Mouse (Mus musculus) splenic B cell, adult 2 months (primary cell): ENCODE results near the gene Ubxn11.

Source experiments
- DNase-seq: peaks from one replicate; pipeline ENCODE4 v3.0.0-alpha.2; 2011; ENCODE audit warnings: low read depth, low spot score
- H3K27me3 ChIP-seq: 2 replicates; pipeline ENCODE4 v1.6.1; 2012; ENCODE audit warnings: mild to moderate bottlenecking, low read length, moderate library complexity, mixed read lengths; ENCODE audit not compliant: control insufficient read depth, poor library complexity, insufficient read depth, severe bottlenecking
- H3K36me3 ChIP-seq: 2 replicates; pipeline ENCODE4 v1.6.1; 2012; ENCODE audit warnings: mild to moderate bottlenecking, low read length, moderate library complexity, mixed read lengths; ENCODE audit not compliant: control insufficient read depth, poor library complexity, insufficient read depth, severe bottlenecking

The Ubxn11 gene

DNA sequence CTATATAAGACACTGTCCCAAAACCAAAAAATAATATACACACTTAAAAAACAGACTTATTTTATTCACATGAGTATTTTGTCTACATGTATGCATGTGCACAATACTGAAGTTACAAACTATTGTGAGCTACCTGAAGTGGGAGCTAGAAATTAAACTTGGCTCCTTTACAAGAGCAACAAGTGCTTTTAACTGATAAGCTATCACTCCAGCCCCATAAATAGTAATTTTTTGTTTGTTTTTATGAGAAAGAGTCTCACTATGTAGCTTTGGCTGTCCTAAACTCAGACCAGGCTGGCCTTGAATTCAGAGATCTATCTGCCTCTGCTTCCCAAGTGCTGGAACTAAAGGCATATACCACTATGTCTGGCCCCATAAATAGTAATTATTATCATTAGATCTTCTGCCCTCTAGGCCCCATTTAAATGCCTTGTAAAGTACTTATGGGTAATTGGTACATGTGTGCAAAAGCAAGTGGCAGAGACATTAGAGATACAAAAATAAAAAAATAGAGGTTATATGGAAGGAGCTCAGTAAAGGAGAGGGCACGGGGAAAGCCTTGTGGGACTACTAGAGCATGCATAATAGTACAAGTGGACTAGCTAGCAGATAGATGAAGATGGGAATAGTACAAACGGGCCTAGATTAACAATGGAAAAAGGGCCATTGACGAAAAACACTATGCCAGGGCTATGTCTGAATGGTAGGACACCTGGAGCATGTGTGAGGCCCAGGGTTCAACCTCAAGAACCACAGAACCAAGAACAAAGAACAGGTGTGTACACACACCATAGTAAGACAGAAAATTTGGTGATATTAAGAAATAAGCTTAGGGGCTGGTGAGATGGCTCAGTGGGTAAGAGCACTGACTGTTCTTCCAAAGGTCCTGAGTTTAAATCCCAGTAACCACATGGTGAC, 63.4 kb downstream of the Ubxn11 start:
- DNase-seq: peak; percentile 28
- Histone ChIP-seq H3K27me3 (no peaks in the 10 kb centered on the region), H3K36me3 (peaks cover 3% of the 10 kb centered on the region; the same call in 1 of the 2 replicates)

DNA sequence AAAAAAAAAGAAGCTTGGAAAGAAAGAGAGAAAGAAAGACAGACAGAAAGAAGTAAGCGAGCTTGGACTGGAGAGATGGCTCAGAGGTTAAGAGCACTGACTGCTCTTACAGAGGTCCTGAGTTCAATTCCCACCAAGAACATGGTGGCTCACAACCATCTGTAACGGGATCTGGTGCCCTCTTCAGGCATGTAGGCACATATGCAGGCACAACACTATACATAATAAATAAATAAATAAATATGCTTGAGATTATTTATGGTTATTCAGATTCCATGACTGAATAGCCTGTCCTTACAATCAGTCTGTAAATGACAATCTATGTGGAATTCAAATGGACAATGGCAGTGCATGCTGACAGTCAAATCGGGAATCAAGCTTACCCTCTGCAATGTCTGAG, 64.5 kb downstream of the Ubxn11 start:
- H3K27me3 ChIP-seq: no peaks in the 10 kb centered on the region
- peaks cover 3% of the 10 kb centered on the region; the same call in 1 of the 2 replicates for H3K36me3 ChIP-seq
- peak; percentile 57 for DNase-seq

- H3K27me3 ChIP-seq: no peaks in the 10 kb centered on the region
- DNase-seq: no peak
- peaks cover 2% of the 10 kb centered on the region; the same call in 1 of the 2 replicates for H3K36me3 ChIP-seq
Observed at GRCm38 (mm10) chr4:134172391-134172790, 70.0 kb downstream of the Ubxn11 start.
